Mouse (Mus musculus): ENCODE measurements around the gene Rgs10. TPM values are rescaled to one million over a fixed set of nuclear protein-coding genes. Genes with fewer than 3 reads are reported as not detected.

Rgs10 gene
- polyA plus RNA-seq, 1 experiment from 2014 or later = 13.8 TPM

- 73% methylated on average over 7 of the region's 7 CpGs for WGBS
- ATAC-seq (ENCODE audit: insufficient number of reproducible peaks, low FRiP score, low TSS enrichment, low read depth) = no peak
- 0 out of 2 replicates have a peak, but pooled peaks cover 6% of the 10 kb centered on the region for H3K4me1 ChIP-seq
These were observed 35.3 kb downstream of the Rgs10 start for GRCm38 (mm10) chr7:128383189-128383725.

DNA sequence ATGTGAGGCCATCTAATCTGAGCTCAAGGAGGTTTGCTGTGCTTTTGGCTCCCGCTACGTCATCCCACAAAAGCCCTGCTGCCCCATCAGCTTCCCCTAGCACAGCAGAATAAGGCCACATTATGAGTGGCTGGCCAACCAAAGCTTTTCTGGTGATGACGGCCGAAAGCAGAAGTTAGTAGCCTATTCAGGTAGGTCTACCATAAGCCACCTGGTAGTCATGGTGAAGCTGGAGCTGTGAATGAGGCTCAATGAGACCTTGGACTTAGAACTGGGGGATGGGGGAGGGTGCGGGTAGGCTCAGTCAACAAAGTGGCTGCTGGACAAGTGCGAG is 36.1 kb downstream of the Rgs10 start:
- no peak for ATAC-seq (ENCODE audit: insufficient number of reproducible peaks, low FRiP score, low TSS enrichment, low read depth)
- H3K27me3 ChIP-seq = no peaks in the 10 kb centered on the region
- no peaks in the 10 kb centered on the region for H3K36me3 ChIP-seq
- no peaks in the 10 kb centered on the region for H3K9me3 ChIP-seq
- 93% methylated on average over 6 of the region's 6 CpGs for whole genome bisulfite sequencing
- H3K4me1 ChIP-seq = 0 out of 2 replicates have a peak, but pooled peaks cover 6% of the 10 kb centered on the region
- H3K4me2 ChIP-seq = no peak overlapping the region
- H3K9ac ChIP-seq = no peak overlapping the region
- H3K27ac ChIP-seq = no peak overlapping the region
- H3K4me3 ChIP-seq = no peak overlapping the region

More at GRCm38 (mm10) chr7:128383189-128383725, 35.3 kb downstream of the Rgs10 start:
- H3K9me3 ChIP-seq = no peaks in the 10 kb centered on the region
- no peak overlapping the region for H3K4me2 ChIP-seq
- H3K9ac ChIP-seq = no peak overlapping the region
- H3K36me3 ChIP-seq = no peaks in the 10 kb centered on the region
- no peak overlapping the region for H3K4me3 ChIP-seq
- H3K27ac ChIP-seq = no peak overlapping the region
- H3K27me3 ChIP-seq = no peaks in the 10 kb centered on the region

- ATAC-seq (ENCODE audit: insufficient number of reproducible peaks, low FRiP score, low TSS enrichment, low read depth) = no peak
- Histone ChIP-seq H3K27ac (no peak overlapping the region), H3K4me3 (no peak overlapping the region), H3K27me3 (no peaks in the 10 kb centered on the region), H3K4me1 (0 out of 2 replicates have a peak, but pooled peaks cover 6% of the 10 kb centered on the region), H3K9me3 (no peaks in the 10 kb centered on the region), H3K36me3 (no peaks in the 10 kb centered on the region), H3K4me2 (no peak overlapping the region), H3K9ac (no peak overlapping the region)
- 80% methylated on average over 14 of the region's 14 CpGs for WGBS
These were observed 36.6 kb downstream of the Rgs10 start for GRCm38 (mm10) chr7:128381811-128382526.

DNA sequence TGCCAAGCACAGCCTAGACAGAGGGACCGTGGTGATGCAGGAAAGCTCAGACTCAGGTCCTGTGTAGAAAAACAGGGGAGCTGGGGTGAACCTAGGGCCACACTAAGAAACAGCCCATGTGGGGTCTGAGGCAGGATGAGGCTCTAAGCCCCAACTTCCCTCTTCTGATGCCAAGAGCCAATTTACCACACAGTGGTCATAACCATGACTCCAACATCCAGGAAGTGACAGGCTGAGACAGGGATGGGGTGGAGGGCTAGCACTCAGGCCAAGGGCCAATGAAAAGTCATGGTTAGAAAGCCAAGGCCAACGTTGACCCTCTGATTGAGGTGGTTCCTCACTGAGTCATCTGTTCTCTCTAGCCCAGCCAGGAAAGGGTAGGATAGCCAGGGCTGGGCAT is 37.6 kb downstream of the Rgs10 start:
- Histone ChIP-seq H3K4me1 (0 out of 2 replicates have a peak, but pooled peaks cover 6% of the 10 kb centered on the region), H3K4me2 (no peak overlapping the region), H3K27ac (no peak overlapping the region), H3K9ac (no peak overlapping the region), H3K36me3 (no peaks in the 10 kb centered on the region), H3K4me3 (no peak overlapping the region), H3K9me3 (no peaks in the 10 kb centered on the region), H3K27me3 (no peaks in the 10 kb centered on the region)
- WGBS = 88% methylated on average over 2 of the region's 2 CpGs
- ATAC-seq (ENCODE audit: insufficient number of reproducible peaks, low FRiP score, low TSS enrichment, low read depth) = no peak

DNA sequence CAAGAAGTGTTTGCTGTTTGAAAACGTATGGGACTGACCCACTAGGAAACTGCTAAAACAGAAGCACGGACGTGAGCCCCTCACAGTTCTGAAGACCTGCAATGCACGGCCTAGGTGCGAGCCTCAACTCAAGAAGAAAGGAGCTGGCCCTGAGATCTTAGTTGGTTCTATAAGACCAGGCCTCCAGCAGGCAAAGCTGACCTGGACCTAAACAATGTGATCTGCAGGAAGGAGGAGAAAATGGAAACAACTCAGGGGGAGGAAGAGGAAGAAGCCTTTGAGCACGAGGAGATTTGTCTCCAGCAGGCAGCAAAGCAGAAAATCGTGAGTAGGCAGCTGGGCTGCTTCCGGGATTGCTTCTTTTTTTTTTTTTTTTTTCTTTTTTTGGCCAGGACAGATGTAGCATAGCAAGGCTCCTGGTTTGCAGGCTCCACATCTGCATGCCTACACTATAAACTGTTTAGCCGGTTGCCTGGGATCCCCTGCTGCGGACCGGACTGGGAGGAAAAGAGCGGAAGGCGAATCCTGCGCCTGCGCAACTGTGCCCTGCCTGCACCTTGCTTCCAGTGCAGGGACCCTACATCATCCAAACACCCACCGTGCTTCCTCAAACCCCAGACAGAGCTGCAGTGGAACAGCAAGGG is 39.3 kb downstream of the Rgs10 start:
- Histone ChIP-seq H3K27ac (no peak overlapping the region), H3K9me3 (no peaks in the 10 kb centered on the region), H3K27me3 (no peaks in the 10 kb centered on the region), H3K36me3 (no peaks in the 10 kb centered on the region), H3K9ac (no peak overlapping the region), H3K4me1 (0 out of 2 replicates have a peak, but pooled peaks cover 6% of the 10 kb centered on the region), H3K4me2 (no peak overlapping the region), H3K4me3 (no peak overlapping the region)
- no peak for ATAC-seq (ENCODE audit: insufficient number of reproducible peaks, low FRiP score, low TSS enrichment, low read depth)
- 54% methylated on average over 16 of the region's 16 CpGs for WGBS

- Histone ChIP-seq H3K4me3 (no peak overlapping the region), H3K9ac (no peak overlapping the region), H3K27me3 (no peaks in the 10 kb centered on the region), H3K36me3 (no peaks in the 10 kb centered on the region), H3K9me3 (peaks cover 6% of the 10 kb centered on the region; the same call in 1 of the 2 replicates), H3K4me2 (no peak overlapping the region), H3K4me1 (0 out of 2 replicates have a peak, but pooled peaks cover 6% of the 10 kb centered on the region), H3K27ac (no peak overlapping the region)
- 71% methylated on average over 11 of the region's 11 CpGs for WGBS
- ATAC-seq (ENCODE audit: insufficient number of reproducible peaks, low FRiP score, low TSS enrichment, low read depth) = no peak
These were observed 42.3 kb downstream of the Rgs10 start for GRCm38 (mm10) chr7:128376206-128376701.

GRCm38 (mm10) chr7:128374156-128374555 is 44.4 kb downstream of the Rgs10 start:
- Histone ChIP-seq H3K27ac (no peak overlapping the region), H3K4me1 (0 out of 2 replicates have a peak, but pooled peaks cover under 1% of the 10 kb centered on the region), H3K36me3 (no peaks in the 10 kb centered on the region), H3K4me2 (no peak overlapping the region), H3K9ac (no peak overlapping the region), H3K27me3 (no peaks in the 10 kb centered on the region), H3K9me3 (peaks cover 6% of the 10 kb centered on the region; the same call in 1 of the 2 replicates), H3K4me3 (no peak overlapping the region)
- WGBS = 92% methylated on average over 11 of the region's 11 CpGs
- ATAC-seq (ENCODE audit: insufficient number of reproducible peaks, low FRiP score, low TSS enrichment, low read depth) = no peak

GRCm38 (mm10) chr7:128373751-128374150 is 44.8 kb downstream of the Rgs10 start:
- ATAC-seq (ENCODE audit: insufficient number of reproducible peaks, low FRiP score, low TSS enrichment, low read depth) = no peak
- WGBS = 84% methylated on average over 8 of the region's 8 CpGs
- Histone ChIP-seq H3K9me3 (peaks cover 6% of the 10 kb centered on the region; the same call in 1 of the 2 replicates), H3K4me1 (no peaks in the 10 kb centered on the region), H3K9ac (no peak overlapping the region), H3K36me3 (no peaks in the 10 kb centered on the region), H3K27me3 (no peaks in the 10 kb centered on the region), H3K4me2 (no peak overlapping the region), H3K4me3 (no peak overlapping the region), H3K27ac (no peak overlapping the region)

- no peak overlapping the region for H3K9ac ChIP-seq
- H3K27me3 ChIP-seq = no peaks in the 10 kb centered on the region
- ATAC-seq (ENCODE audit: insufficient number of reproducible peaks, low FRiP score, low TSS enrichment, low read depth) = no peak
- no peaks in the 10 kb centered on the region for H3K4me1 ChIP-seq
- peaks cover 6% of the 10 kb centered on the region; the same call in 1 of the 2 replicates for H3K9me3 ChIP-seq
- 56% methylated on average over 3 of the region's 3 CpGs for WGBS
- no peak overlapping the region for H3K4me2 ChIP-seq
- no peak overlapping the region for H3K4me3 ChIP-seq
- H3K36me3 ChIP-seq = no peaks in the 10 kb centered on the region
- H3K27ac ChIP-seq = no peak overlapping the region
These were observed 46.2 kb downstream of the Rgs10 start for GRCm38 (mm10) chr7:128372331-128372730.

- Histone ChIP-seq H3K9me3 (peaks cover 6% of the 10 kb centered on the region; the same call in 1 of the 2 replicates), H3K4me2 (no peak overlapping the region), H3K27ac (no peak overlapping the region), H3K4me1 (no peaks in the 10 kb centered on the region), H3K4me3 (no peak overlapping the region), H3K36me3 (no peaks in the 10 kb centered on the region), H3K9ac (no peak overlapping the region), H3K27me3 (no peaks in the 10 kb centered on the region)
- ATAC-seq (ENCODE audit: insufficient number of reproducible peaks, low FRiP score, low TSS enrichment, low read depth) = no peak
- WGBS = 73% methylated on average over 12 of the region's 12 CpGs
These were observed 49.2 kb downstream of the Rgs10 start for GRCm38 (mm10) chr7:128369366-128369765.

GRCm38 (mm10) chr7:128368828-128369227 is 49.7 kb downstream of the Rgs10 start:
- Histone ChIP-seq H3K9ac (no peak overlapping the region), H3K27ac (no peak overlapping the region), H3K4me2 (no peak overlapping the region), H3K9me3 (peaks cover 6% of the 10 kb centered on the region; the same call in 1 of the 2 replicates), H3K36me3 (no peaks in the 10 kb centered on the region), H3K4me1 (no peaks in the 10 kb centered on the region), H3K4me3 (no peak overlapping the region), H3K27me3 (no peaks in the 10 kb centered on the region)
- ATAC-seq (ENCODE audit: insufficient number of reproducible peaks, low FRiP score, low TSS enrichment, low read depth) = no peak
- WGBS = 89% methylated on average over 6 of the region's 6 CpGs

DNA sequence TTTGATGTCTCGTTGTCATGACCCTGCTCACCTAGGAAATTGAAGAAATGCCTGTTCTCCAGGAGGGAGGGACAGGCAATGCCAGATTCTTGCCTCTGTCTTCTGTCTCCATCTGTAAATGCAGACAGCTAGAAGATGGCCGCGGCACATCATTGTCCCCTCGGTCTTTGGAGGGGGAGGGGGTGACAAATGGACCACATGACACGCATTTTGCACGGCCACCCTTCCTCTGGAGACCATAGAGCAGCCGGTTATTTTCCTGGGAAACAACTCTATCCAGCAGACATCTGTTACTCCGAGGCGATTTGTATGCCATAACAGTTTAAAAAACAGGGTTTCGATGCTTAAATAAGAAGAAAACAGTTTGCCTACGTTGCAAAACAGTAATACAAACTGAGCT is 51.9 kb downstream of the Rgs10 start:
- no peak overlapping the region for H3K4me3 ChIP-seq
- 56% methylated on average over 11 of the region's 11 CpGs for WGBS
- H3K4me1 ChIP-seq = no peaks in the 10 kb centered on the region
- H3K9ac ChIP-seq = no peak overlapping the region
- no peaks in the 10 kb centered on the region for H3K36me3 ChIP-seq
- no peak overlapping the region for H3K27ac ChIP-seq
- no peaks in the 10 kb centered on the region for H3K27me3 ChIP-seq
- H3K4me2 ChIP-seq = no peak overlapping the region
- no peak for ATAC-seq (ENCODE audit: insufficient number of reproducible peaks, low FRiP score, low TSS enrichment, low read depth)
- H3K9me3 ChIP-seq = no peaks in the 10 kb centered on the region

All from limb, embryonic 15.5 days (tissue).